Mouse (Mus musculus) CD4-positive, CD25-positive, alpha-beta regulatory T cell, adult 9 weeks (primary cell): ENCODE results near the gene Hoxd4. TPM values are rescaled to one million over a fixed set of nuclear protein-coding genes. Genes with fewer than 3 reads are reported as not detected.

Source experiments
- polyA plus RNA-seq: library from polyadenylated mRNA; unstranded; fragments of 100-300 nt; shearing (Covaris generic); gene quantifications from one replicate; pipeline ENCODE4 v1.2.1, GENCODE M21; 2017

Gene Hoxd4
- polyA plus RNA-seq = not detected

DNA sequence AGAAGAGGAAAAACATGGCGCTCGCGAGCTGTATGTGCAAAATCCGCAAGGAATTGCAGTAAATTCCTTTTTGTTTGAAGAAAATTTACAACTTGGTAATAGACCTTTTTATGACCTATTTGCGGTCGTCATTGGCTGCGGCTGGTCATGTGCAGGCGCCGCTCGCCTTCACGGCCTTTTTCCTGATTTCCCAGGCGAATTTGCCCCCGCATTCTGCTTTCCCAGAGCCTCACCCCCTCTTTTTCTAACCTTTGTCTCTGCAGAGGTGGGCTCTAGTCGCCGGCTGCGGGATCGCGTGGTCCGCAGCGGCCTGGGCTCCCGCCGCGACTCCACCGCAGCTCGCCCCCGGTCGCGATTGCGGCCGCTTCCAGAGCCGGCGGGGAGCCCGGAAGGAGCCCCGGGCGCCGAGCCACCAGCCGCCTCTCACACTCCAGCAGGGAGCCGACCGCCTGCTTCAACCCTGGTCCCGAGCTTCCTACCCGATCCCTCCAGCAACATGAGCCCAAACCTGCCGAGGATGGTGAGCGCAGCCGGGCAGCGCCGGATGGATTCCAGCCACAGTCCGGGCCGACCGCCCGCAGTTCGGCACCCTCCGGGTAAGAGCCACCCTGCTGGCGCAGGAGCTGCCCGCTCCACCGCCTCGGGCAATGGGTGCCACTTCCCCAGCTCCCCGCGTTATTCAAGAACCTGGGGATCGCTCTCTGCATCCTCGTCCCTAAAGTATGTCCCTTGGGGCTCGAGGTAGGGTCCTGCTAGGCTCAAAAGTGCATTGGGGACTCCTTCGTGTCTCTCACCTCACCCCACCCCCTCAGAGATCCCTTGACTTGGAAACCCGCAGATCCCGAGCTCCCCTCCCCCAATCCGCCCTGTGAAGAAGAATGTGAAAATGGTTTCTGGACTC, at the start of gene Hoxd4, which contains the start of gene Hoxd3:
Gene Hoxd4, plus strand, starts transcription at position 209 of the 901 bp plus-strand sequence.
Gene Hoxd3, plus strand, starts transcription at position 207 of the 901 bp plus-strand sequence.

GRCm38 (mm10) chr2:74667842-74668357, 43.8 kb upstream of the Hoxd4 start, which contains the start of gene Hoxd13:
Gene Hoxd13 (plus strand): TSS chr2:74668310.

DNA sequence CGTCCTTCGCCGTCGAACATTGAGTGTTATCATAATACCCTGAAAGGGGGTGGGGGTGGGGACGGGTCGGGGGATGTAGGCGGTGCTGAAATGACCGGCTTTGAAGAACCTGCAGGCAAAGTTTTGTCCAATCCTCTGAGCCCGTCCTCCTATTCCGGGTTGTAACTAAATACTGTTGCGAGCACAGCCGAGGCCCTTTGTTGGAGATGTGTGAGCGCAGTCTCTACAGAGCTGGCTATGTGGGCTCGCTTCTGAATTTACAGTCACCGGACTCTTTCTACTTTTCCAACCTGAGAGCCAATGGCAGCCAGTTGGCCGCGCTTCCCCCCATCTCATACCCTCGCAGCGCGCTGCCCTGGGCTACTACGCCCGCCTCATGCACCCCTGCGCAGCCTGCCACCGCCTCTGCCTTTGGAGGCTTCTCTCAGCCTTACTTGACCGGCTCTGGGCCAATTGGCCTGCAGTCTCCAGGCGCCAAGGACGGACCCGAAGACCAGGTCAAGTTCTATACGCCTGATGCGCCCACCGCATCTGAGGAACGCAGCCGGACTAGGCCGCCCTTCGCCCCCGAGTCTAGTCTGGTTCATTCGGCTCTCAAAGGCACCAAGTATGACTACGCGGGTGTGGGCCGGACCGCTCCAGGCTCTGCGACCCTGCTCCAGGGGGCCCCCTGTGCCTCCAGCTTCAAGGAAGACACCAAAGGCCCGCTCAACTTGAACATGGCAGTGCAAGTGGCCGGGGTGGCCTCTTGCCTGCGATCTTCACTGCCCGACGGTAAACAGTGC, 36.7 kb upstream of the Hoxd4 start, which contains the start of gene Hoxd12:
Gene Hoxd12, plus strand, starts transcription at position 133 of the 785 bp plus-strand sequence.

DNA sequence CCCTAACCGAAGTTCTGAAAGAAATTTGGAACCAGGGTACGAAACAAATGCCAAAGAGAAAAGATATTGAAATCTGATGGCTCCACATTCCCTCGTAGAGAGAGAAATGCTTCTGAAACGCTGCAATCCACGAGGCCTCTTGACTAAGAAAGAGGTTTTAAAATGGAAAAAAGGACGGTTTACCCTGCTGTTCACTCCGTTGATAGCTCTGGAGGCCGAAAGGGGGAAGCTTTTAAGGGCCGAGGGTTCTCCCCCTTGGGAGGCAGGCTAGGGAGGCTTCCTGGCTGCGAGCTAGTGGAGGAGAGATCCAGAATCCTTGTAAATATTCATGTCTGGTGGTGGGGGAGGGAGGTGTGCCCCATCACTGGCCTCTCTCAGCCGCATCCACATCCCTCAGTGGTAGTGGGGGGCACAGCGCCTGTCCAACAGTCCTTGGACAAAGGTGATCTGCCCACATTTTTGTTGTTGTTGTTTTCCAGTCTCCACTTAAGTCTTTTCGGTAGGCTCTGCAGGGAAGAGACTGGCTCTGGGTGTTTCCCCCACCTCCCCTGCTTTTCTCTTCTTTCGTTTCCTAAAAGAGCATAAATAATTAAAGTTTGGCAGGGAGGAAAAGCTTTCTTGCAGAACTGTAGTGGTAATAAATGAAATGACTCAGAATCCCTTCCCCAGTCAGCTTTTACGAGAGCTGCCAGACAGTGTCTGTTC, 32.7 kb upstream of the Hoxd4 start, which contains the start of gene Hoxd11:
Gene Hoxd11, plus strand, starts transcription at position 667 of the 705 bp plus-strand sequence.

DNA sequence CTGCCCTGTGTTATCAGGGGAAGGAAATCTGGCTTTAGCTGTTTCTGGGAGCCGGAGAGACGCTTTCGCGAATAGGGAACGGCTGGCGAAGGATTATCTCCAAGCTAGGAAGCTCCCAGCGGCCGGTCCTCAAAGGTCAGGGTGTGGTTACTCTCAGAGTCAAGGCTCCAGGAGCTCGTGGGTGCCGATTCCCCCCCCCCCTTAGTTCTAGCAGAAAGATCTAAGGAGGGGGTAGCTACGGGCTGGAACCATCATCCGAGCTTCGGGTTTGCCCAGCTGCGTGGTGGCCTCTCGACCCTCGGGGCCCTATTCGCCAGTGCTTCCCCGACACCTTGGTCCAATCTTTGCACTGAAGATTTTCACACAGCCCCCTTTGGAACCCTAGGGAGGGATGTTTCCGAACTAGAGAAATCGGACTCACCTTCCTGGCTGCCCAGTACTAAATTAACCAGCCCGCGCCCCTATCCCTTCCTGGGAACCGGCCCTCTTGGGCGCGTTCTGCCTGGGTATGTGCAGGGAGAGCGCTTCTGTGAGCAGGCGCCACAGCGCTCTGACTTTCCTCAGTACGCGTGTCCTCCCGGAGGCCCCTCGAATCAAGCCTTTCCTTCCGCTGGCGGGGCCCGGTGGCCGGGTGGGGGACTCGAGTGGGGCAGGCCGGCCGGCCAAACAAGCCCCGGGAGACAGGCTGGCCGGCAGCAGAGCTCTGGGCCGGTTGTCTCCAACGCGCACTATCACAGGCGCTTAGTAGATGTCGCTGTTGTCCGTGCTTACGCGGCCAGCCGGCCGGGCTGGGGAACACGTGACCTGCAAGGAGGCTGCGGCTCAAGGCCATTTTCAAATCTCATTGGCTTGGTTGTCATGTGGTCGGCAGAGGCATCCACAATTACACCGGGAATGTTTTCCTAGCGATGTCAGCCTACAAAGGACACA, 20.4 kb upstream of the Hoxd4 start, which contains the start of gene Hoxd10:
Gene Hoxd10, plus strand, starts transcription at position 903 of the 930 bp plus-strand sequence.

DNA sequence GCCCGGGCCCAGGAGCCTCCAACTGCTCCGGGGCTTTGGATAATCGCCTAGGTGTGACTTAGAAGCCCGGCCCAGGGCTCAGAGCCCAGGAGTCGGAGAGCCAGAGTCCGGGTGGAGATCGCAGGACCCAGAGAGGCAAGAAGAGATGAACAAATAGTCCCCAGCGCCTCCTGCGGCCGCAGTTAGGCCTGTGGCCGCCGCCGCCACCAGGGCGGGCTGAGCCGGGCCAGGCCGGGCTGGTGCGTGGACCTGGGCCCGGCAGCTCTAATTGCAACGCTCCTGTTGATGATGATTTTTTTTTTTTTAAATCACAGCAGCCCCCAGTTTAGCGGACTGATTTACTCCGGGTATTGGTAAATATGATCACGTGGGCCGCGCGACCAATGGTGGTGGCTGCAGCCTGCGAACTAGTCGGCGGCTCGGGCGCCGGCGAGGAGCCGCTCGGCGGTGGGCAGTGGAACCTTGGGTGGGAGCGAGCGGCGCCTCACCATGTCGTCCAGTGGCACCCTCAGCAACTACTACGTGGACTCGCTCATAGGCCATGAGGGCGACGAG, 14.1 kb upstream of the Hoxd4 start, which contains the start of gene Hoxd9:
Gene Hoxd9, plus strand, starts transcription at position 161 of the 555 bp plus-strand sequence.

DNA sequence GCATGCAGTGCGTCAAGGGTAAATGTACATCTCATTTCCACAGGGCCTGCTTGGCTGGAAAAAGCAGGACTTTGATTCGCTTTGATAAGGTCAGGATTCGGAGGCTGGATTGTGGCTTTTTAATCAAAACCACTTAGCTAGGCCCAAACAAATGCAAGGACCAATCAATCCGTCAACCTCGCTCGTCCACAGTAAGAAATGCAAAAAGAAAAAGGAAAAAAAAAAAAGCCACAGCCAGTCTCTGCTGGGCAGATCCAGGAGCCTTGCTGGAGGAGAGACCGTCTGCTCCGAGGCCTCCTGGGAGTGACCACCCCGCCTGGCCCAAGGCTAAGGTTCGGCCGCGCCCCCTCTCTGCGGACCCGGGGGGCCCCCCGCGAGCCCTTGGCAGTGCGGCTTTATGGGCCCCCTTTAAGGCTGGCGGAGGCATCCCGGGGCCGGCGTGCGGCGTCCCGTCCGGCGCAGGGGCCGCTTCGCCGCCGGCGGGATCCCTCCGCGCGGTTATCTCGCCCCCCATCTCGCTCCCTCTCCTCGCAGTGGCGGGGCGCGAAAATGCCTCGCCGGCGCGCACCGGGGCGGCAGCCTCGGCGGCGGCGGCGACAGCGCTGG, 7.2 kb upstream of the Hoxd4 start, which contains the start of gene Hoxd8:
Gene Hoxd8, plus strand, starts transcription at position 223 of the 606 bp plus-strand sequence.

DNA sequence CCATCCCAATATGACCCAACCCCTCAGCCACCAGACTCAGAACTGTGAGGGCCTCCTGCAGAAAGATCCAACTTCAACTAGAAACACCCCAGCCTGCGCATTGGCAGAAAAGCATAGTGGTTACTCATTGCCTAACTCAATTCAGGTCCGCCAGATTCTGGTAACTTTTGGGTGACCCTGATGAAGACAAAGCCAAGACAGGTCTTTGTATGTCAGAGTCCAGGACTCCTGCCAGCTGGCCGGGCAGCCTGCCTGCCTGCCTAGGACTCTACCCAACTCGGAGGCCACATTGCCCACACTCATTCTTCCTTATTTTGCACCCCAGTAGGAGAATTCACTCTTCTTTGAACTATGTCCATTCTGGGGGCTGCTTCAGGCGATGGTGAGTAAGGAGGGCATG, 14.8 kb downstream of the Hoxd4 start, which contains the start of gene Gm28230:
Gene Gm28230, plus strand, starts transcription at position 178 of the 400 bp plus-strand sequence.

GRCm38 (mm10) chr2:74762522-74763244, 51.0 kb downstream of the Hoxd4 start, which contains the start of gene Hoxd1:
Gene Hoxd1 (plus strand): TSS chr2:74762980.

Other genes starting within 250 kb of the Hoxd4 start
- 23.7 TPM for gene Lnpk, start 132.5 kb upstream of the Hoxd4 start, polyA plus RNA-seq
- not detected for gene Evx2, start 52.4 kb upstream of the Hoxd4 start, polyA plus RNA-seq
- gene Hoxd13, start 43.6 kb upstream of the Hoxd4 start, polyA plus RNA-seq = not detected
- gene Hoxd12, start 36.9 kb upstream of the Hoxd4 start, polyA plus RNA-seq = not detected
- not detected for gene Hoxd11, start 32.4 kb upstream of the Hoxd4 start, polyA plus RNA-seq
- not detected for gene Hoxd10, start 20.0 kb upstream of the Hoxd4 start, polyA plus RNA-seq
- not detected for gene Hoxd9, start 14.2 kb upstream of the Hoxd4 start, polyA plus RNA-seq
- gene Hoxd8, start 7.3 kb upstream of the Hoxd4 start, polyA plus RNA-seq = not detected
- not detected for gene Hoxd3, start within 50 bp of the Hoxd4 start, polyA plus RNA-seq
- gene Gm28230, start 14.8 kb downstream of the Hoxd4 start, polyA plus RNA-seq = not detected
- not detected for gene Hoxd1, start 51.1 kb downstream of the Hoxd4 start, polyA plus RNA-seq
- gene Mtx2, start 113.9 kb downstream of the Hoxd4 start, polyA plus RNA-seq = 11.6 TPM